Mouse (Mus musculus): ENCODE data around the gene P4ha3. TPM values are rescaled to one million over a fixed set of nuclear protein-coding genes. Genes with fewer than 3 reads are reported as not detected.

P4ha3 gene
- polyA plus RNA-seq (2012; rRNA removed) (48.7 and 66.0 TPM in 2 replicates), polyA plus RNA-seq (2014; fragmentation: Nextera tagmentation; extraction: Ambion mirVana) (28.1 and 30.7 TPM in 2 replicates)

GRCm38 (mm10) chr7:100285383-100285782 is at the start of gene P4ha3:
TSS of gene P4ha3 (plus strand) at chr7:100285520.
- Histone ChIP-seq H3K27me3 (ENCODE audit: control insufficient read depth, insufficient read depth, low read length) (no peaks in the 10 kb centered on the region), H3K4me2 (replicated peaks; ENCODE audit: low read depth, low read length, severe bottlenecking) (peak within 1 kb of the TSS; percentile 96), H3K36me3 (ENCODE audit: control insufficient read depth, insufficient read depth, low read length) (no peaks in the 10 kb centered on the region), H3K4me3 (replicated peaks; ENCODE audit: low read length) (peak within 1 kb of the TSS; percentile 59), H3K4me1 (ENCODE audit: control insufficient read depth, insufficient read depth, low read length) (peaks cover 38% of the 10 kb centered on the region), H3K27ac (replicated peaks; ENCODE audit: low read depth, low read length) (peak within 1 kb of the TSS; percentile 99), H3K9me3 (ENCODE audit: control insufficient read depth, low read length) (no peaks in the 10 kb centered on the region), H3K9ac (ENCODE audit: low read depth, low read length, severe bottlenecking) (peak within 1 kb of the TSS; percentile 82)
- no peak for TF ChIP-seq POLR2A (IDR thresholded peaks at IDR 0.05; ENCODE audit: borderline replicate concordance, extremely low read depth, insufficient read depth, insufficient read length)
- 0% methylated on average over 32 of the region's 53 CpGs for whole genome bisulfite sequencing
- DNase-seq (ENCODE audit: low spot score) (no peak), ATAC-seq (ENCODE audit: low FRiP score, low read depth) (no peak)

DNA sequence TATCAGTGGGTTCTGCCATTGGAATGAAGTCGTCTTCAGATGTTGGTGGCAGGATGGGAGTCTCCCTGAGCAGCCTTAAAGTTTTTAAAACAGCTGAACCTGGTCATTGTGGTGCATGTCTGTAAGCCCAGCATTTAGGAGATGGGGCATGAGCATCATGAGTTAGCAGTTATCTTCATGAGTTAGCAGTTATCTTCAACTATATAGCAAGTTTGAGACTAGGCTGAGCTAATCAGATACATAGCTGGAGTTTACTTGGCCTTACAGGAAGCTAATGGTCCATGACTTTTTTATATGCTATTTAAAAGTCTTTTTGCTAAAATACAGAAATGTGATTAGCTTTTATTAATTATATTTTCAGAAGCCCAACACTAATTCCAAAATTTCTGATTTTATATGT is 47.0 kb upstream of the P4ha3 start:
- ATAC-seq (ENCODE audit: low FRiP score, low read depth) (no peak), DNase-seq (ENCODE audit: low spot score) (no peak)
- no peaks in the 10 kb centered on the region for H3K27me3 ChIP-seq (ENCODE audit: control insufficient read depth, insufficient read depth, low read length)
- no peak overlapping the region for H3K4me2 ChIP-seq (replicated peaks; ENCODE audit: low read depth, low read length, severe bottlenecking)
- H3K9ac ChIP-seq (ENCODE audit: low read depth, low read length, severe bottlenecking): no peak overlapping the region
- H3K9me3 ChIP-seq (ENCODE audit: control insufficient read depth, low read length): no peaks in the 10 kb centered on the region
- H3K36me3 ChIP-seq (ENCODE audit: control insufficient read depth, insufficient read depth, low read length): no peaks in the 10 kb centered on the region
- no peak overlapping the region for H3K27ac ChIP-seq (replicated peaks; ENCODE audit: low read depth, low read length)
- no peak overlapping the region for H3K4me3 ChIP-seq (replicated peaks; ENCODE audit: low read length)
- TF ChIP-seq POLR2A (IDR thresholded peaks at IDR 0.05; ENCODE audit: borderline replicate concordance, extremely low read depth, insufficient read depth, insufficient read length): no peak
- H3K4me1 ChIP-seq (ENCODE audit: control insufficient read depth, insufficient read depth, low read length): no peaks in the 10 kb centered on the region
- WGBS: 74% methylated on average over 1 of the region's 1 CpGs

DNA sequence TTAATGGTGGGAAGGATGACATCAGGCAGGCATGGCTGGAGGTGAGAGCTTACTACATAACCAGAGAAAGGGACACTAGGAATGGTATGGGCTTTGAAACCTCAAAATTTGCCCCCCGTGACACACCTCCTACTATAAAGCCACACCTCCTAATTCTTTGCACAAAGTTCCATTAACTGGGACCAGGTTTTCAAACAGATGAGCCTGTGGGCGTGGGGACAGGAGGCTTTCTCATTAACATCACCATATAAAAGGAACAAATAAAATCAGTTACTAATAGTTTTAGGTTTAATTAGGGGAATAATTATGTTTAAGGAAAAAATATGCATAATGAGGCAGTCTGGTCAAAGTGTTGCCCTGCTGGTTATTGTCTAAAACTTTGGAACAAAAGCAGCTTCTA is 44.7 kb upstream of the P4ha3 start:
- Histone ChIP-seq H3K4me3 (replicated peaks; ENCODE audit: low read length) (no peak overlapping the region), H3K4me1 (ENCODE audit: control insufficient read depth, insufficient read depth, low read length) (no peaks in the 10 kb centered on the region), H3K9ac (ENCODE audit: low read depth, low read length, severe bottlenecking) (no peak overlapping the region), H3K27me3 (ENCODE audit: control insufficient read depth, insufficient read depth, low read length) (no peaks in the 10 kb centered on the region), H3K4me2 (replicated peaks; ENCODE audit: low read depth, low read length, severe bottlenecking) (no peak overlapping the region), H3K36me3 (ENCODE audit: control insufficient read depth, insufficient read depth, low read length) (no peaks in the 10 kb centered on the region), H3K27ac (replicated peaks; ENCODE audit: low read depth, low read length) (no peak overlapping the region), H3K9me3 (ENCODE audit: control insufficient read depth, low read length) (no peaks in the 10 kb centered on the region)
- 50% methylated on average over 2 of the region's 2 CpGs for WGBS
- DNase-seq (ENCODE audit: low spot score) (no peak), ATAC-seq (ENCODE audit: low FRiP score, low read depth) (no peak)
- TF ChIP-seq POLR2A (IDR thresholded peaks at IDR 0.05; ENCODE audit: borderline replicate concordance, extremely low read depth, insufficient read depth, insufficient read length): no peak

DNA sequence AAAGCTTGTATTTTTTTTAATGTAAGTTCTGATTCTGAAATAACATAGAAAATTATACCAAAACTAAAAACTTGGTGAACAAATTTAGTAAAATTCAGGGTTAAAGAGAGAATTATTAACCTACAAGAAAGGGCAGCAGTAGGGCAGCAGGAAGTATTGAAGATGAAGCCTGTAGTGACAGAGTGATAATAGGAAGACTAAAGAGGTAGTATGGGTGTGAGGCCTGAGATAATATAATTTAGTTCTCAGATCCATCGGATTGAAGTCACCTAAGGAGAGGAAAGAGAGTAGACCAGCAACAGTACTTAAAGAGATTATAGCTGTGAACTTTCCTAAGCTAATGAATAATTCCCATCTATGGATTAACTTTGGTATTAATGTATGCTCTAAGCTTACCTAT is 42.3 kb upstream of the P4ha3 start:
- Histone ChIP-seq H3K4me3 (replicated peaks; ENCODE audit: low read length) (no peak overlapping the region), H3K9ac (ENCODE audit: low read depth, low read length, severe bottlenecking) (no peak overlapping the region), H3K9me3 (ENCODE audit: control insufficient read depth, low read length) (no peaks in the 10 kb centered on the region), H3K27ac (replicated peaks; ENCODE audit: low read depth, low read length) (no peak overlapping the region), H3K36me3 (ENCODE audit: control insufficient read depth, insufficient read depth, low read length) (no peaks in the 10 kb centered on the region), H3K27me3 (ENCODE audit: control insufficient read depth, insufficient read depth, low read length) (no peaks in the 10 kb centered on the region), H3K4me2 (replicated peaks; ENCODE audit: low read depth, low read length, severe bottlenecking) (no peak overlapping the region), H3K4me1 (ENCODE audit: control insufficient read depth, insufficient read depth, low read length) (no peaks in the 10 kb centered on the region)
- DNase-seq (ENCODE audit: low spot score): no peak
- no peak for TF ChIP-seq POLR2A (IDR thresholded peaks at IDR 0.05; ENCODE audit: borderline replicate concordance, extremely low read depth, insufficient read depth, insufficient read length)
- WGBS: 86% methylated on average over 1 of the region's 1 CpGs
- no peak for ATAC-seq (ENCODE audit: low FRiP score, low read depth)

- Histone ChIP-seq H3K27me3 (ENCODE audit: control insufficient read depth, insufficient read depth, low read length) (no peaks in the 10 kb centered on the region), H3K4me3 (replicated peaks; ENCODE audit: low read length) (no peak overlapping the region), H3K9ac (ENCODE audit: low read depth, low read length, severe bottlenecking) (no peak overlapping the region), H3K9me3 (ENCODE audit: control insufficient read depth, low read length) (no peaks in the 10 kb centered on the region), H3K4me2 (replicated peaks; ENCODE audit: low read depth, low read length, severe bottlenecking) (no peak overlapping the region), H3K4me1 (ENCODE audit: control insufficient read depth, insufficient read depth, low read length) (no peaks in the 10 kb centered on the region), H3K36me3 (ENCODE audit: control insufficient read depth, insufficient read depth, low read length) (no peaks in the 10 kb centered on the region), H3K27ac (replicated peaks; ENCODE audit: low read depth, low read length) (no peak overlapping the region)
- DNase-seq (ENCODE audit: low spot score): no peak
- no peak for TF ChIP-seq POLR2A (IDR thresholded peaks at IDR 0.05; ENCODE audit: borderline replicate concordance, extremely low read depth, insufficient read depth, insufficient read length)
- no peak for ATAC-seq (ENCODE audit: low FRiP score, low read depth)
- 89% methylated on average over 4 of the region's 4 CpGs for WGBS
Measured at GRCm38 (mm10) chr7:100244225-100244624, 41.1 kb upstream of the P4ha3 start.

GRCm38 (mm10) chr7:100245176-100245575 is 40.1 kb upstream of the P4ha3 start:
- no peak for TF ChIP-seq POLR2A (IDR thresholded peaks at IDR 0.05; ENCODE audit: borderline replicate concordance, extremely low read depth, insufficient read depth, insufficient read length)
- DNase-seq (ENCODE audit: low spot score): no peak
- H3K27ac ChIP-seq (replicated peaks; ENCODE audit: low read depth, low read length): no peak overlapping the region
- ATAC-seq (ENCODE audit: low FRiP score, low read depth): no peak
- 90% methylated on average over 3 of the region's 3 CpGs for WGBS
- no peaks in the 10 kb centered on the region for H3K36me3 ChIP-seq (ENCODE audit: control insufficient read depth, insufficient read depth, low read length)
- H3K9me3 ChIP-seq (ENCODE audit: control insufficient read depth, low read length): no peaks in the 10 kb centered on the region
- no peak overlapping the region for H3K4me3 ChIP-seq (replicated peaks; ENCODE audit: low read length)
- no peak overlapping the region for H3K4me2 ChIP-seq (replicated peaks; ENCODE audit: low read depth, low read length, severe bottlenecking)
- H3K27me3 ChIP-seq (ENCODE audit: control insufficient read depth, insufficient read depth, low read length): no peaks in the 10 kb centered on the region
- no peaks in the 10 kb centered on the region for H3K4me1 ChIP-seq (ENCODE audit: control insufficient read depth, insufficient read depth, low read length)
- no peak overlapping the region for H3K9ac ChIP-seq (ENCODE audit: low read depth, low read length, severe bottlenecking)
